Mouse (Mus musculus) right cerebral cortex, adult 2 months (tissue): Measurements from ENCODE around the gene Vmn1r31.

Experiments used
- DNase-seq, 2 experiments: peaks; one replicate each; pipeline ENCODE4 v3.0.0; 2021 to 2022; ENCODE audit warnings: low spot score in 2 of 2

Gene Vmn1r31

DNA sequence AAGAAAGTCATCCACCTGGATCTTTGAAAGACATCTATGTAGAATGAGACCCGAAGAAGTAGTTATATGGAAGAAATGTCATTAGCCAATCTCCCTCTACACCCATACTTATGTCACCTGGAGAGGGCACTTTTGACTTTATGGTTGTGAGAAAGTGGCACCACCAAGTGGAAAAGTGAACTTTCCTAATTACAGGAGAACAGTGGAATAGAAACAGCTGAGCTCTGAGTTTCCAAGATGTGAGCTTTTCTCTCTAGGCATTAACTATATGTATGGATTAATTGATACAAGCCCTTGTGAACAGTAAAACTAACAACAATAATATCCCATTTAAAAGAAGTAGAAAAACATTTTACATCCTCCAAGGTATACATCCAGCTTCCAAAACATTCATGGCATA, at the start of gene Vmn1r31:
Gene Vmn1r31 (minus strand): TSS at position 101 of the 400 bp plus-strand sequence.
- no peak for DNase-seq

DNA sequence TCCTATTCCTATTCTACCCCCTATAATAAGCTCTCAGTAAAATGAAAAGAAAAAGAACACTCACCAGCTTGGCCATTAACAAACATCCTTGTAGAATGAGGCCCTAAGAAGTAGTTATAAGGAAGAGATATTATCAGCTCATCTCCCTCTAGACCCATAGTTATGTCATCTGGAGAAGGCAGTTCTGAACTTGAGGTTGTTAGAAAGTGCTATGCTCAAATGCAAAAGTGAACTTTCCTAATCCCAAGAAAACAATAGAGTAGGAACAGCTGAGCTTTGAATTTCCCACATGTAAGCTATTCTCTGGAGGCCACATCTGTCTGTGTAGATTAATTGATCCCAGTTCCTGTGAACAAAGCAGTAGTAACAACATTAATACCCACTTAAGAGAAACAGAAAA, 31.8 kb downstream of the Vmn1r31 start, which contains the start of gene Vmn1r30:
Gene Vmn1r30 (minus strand): TSS at position 101 of the 400 bp plus-strand sequence.
- no peak for DNase-seq
